1 mouse cellular context compared by ENCODE assay signal in the genomic region with DNA sequence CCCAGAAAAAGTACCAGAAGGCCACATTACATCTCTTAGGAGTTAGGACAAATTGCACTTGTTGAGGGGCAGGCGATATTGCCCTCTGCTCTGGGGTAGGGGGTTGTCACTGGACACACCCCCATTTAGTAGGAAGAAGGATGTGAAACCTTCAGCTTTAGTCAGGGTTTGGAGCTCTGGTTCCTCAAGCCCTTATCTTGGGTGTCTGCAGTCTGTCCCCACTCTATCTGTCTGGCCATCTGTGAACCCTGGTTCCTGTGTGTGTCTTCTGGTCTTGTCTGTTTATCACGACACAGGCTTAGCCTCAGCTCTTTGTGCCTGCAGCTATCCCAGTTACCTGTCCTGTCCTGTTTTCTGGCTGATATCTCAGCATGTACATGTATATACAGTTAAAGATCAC.
TF ChIP-seq lines count a peak whose summit lies in the region.

No protein-coding gene starts in this region.

TF ChIP-seq in MEL, 35 proteins besides CTCF, POLR2A, EP300 and RAD21 (continued from another document):
- TF ChIP-seq USF2 (IDR thresholded peaks at IDR 0.05; ENCODE audit: borderline replicate concordance in 1 of 2, insufficient read depth in 1 of 2, low read depth in 1 of 2, low read length in 2 of 2) (no peak), GABPA (IDR thresholded peaks at IDR 0.05; ENCODE audit: low read depth, low read length) (no peak), MYC (IDR thresholded peaks at IDR 0.05; ENCODE audit: low read depth, low read length) (peak; percentile 64; the same call in 1 of the 2 replicates), MXI1 (IDR thresholded peaks at IDR 0.05; ENCODE audit: low read depth, low read length) (no peak), RCOR1 (IDR thresholded peaks at IDR 0.05; ENCODE audit: low read depth, low read length) (peak; percentile 90), CHD2 (IDR thresholded peaks at IDR 0.05; ENCODE audit: low read length) (peak; percentile 19; the same call in 1 of the 2 replicates), POLR2AphosphoS2 (IDR thresholded peaks at IDR 0.05; ENCODE audit: low read length) (no peak), UBTF (IDR thresholded peaks at IDR 0.05; ENCODE audit: borderline replicate concordance, insufficient read depth, low read depth, low read length) (no peak), ZKSCAN1 (IDR thresholded peaks at IDR 0.05; ENCODE audit: low read depth, low read length) (no peak), ETS1 (IDR thresholded peaks at IDR 0.05; ENCODE audit: low read depth, low read length) (peak; percentile 92), TCF12 (IDR thresholded peaks at IDR 0.05; ENCODE audit: low read depth, low read length) (peak; percentile 98), MAFK (IDR thresholded peaks at IDR 0.05; ENCODE audit: borderline replicate concordance, low read depth, low read length) (peak; percentile 18; the same call in 1 of the 2 replicates), SIN3A (IDR thresholded peaks at IDR 0.05; ENCODE audit: low read length) (peak; percentile 72), BHLHE40 (IDR thresholded peaks at IDR 0.05; ENCODE audit: borderline replicate concordance, low read depth, low read length) (peak; percentile 72; the same call in 1 of the 2 replicates), ZMIZ1 (IDR thresholded peaks at IDR 0.05; ENCODE audit: low read depth, low read length) (no peak), MYB (IDR thresholded peaks at IDR 0.05; ENCODE audit: low read depth, low read length) (peak; percentile 73), SMC3 (IDR thresholded peaks at IDR 0.05; ENCODE audit: low read depth, low read length) (no peak), ZNF384 (IDR thresholded peaks at IDR 0.05; ENCODE audit: low read depth, low read length) (0 out of 2 replicates have a peak, but pooled peaks have one; percentile 13), USF1 (IDR thresholded peaks at IDR 0.05; ENCODE audit: low read depth, low read length) (no peak), CHD1 (IDR thresholded peaks at IDR 0.05; ENCODE audit: low read depth, low read length) (no peak)
